Mouse (Mus musculus) central nervous system, embryonic 14 days (tissue): ENCODE results near the gene Vmn1r179. TPM values are rescaled to one million over a fixed set of nuclear protein-coding genes. Genes with fewer than 3 reads are reported as not detected.

Experiments
- polyA plus RNA-seq: library from polyadenylated mRNA; depleted of rRNA; stranded (reverse); fragments of >200 nt; gene quantifications from 2 replicates; pipeline ENCODE4 v1.2.3, GENCODE M21; 2012; rRNA removed

Gene Vmn1r179
- not detected in 2 replicates for polyA plus RNA-seq

GRCm38 (mm10) chr7:23926678-23927077 is at the start of gene Vmn1r179:
Vmn1r179 (plus strand) TSS chr7:23926978.

GRCm38 (mm10) chr7:23891709-23892108 is 35.1 kb upstream of the Vmn1r179 start, which contains the start of gene Vmn1r178:
Vmn1r178 (plus strand) TSS chr7:23892009.

DNA sequence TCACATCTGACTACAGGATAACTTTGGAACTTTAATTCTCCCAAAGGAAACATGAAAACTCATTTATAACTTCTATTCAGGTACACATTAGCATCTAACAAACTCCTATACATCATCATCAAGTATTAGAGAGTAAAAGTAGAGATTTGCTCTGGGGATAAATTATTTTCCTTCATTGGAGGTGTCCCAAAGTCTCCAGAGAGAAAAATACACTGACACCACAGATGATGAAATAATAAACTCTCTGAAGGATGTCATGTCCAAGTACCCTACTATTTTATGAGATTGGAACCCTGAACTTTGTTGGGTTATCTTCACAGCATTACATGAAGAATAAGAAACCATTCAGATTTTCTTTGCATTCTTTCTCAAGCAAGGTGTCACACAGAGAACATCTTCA is 23.6 kb downstream of the Vmn1r179 start, which contains the start of gene Vmn1r180:
Gene Vmn1r180 (plus strand): TSS at position 301 of the 400 bp plus-strand sequence.

DNA sequence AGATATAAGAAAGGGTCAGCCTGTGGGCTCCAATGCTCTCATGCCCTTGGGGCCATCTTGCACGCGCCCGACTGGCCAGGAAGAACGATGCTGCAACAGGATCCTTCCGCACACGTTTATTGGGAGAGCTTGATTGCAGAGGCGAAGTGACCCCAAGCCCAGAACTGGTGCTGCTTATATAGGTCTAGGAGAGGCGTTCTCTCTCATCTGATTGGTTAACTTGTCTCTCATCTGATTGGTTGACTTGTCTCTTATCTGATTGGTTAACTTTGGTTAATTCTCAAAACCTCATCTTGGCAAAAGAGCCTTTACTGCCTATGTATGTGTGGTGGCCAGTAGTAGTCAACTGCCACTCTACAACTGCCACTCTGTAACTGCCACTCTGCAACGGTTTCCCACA is 47.5 kb downstream of the Vmn1r179 start, which contains the start of gene Vmn1r181:
Gene Vmn1r181 (plus strand): TSS at position 301 of the 400 bp plus-strand sequence.

Other genes with a start within 250 kb of the Vmn1r179 start
- not detected in 2 replicates for gene Vmn1r173, start 226.3 kb upstream of the Vmn1r179 start, polyA plus RNA-seq
- gene Vmn1r174, start 174.7 kb upstream of the Vmn1r179 start, polyA plus RNA-seq, result not detected in 2 replicates
- gene Vmn1r175, start 116.3 kb upstream of the Vmn1r179 start, polyA plus RNA-seq, result not detected in 2 replicates
- gene Vmn1r176, start 89.6 kb upstream of the Vmn1r179 start, polyA plus RNA-seq, result not detected in 2 replicates
- gene Vmn1r177, start 60.5 kb upstream of the Vmn1r179 start, polyA plus RNA-seq, result not detected in 2 replicates
- gene Vmn1r178, start 35.0 kb upstream of the Vmn1r179 start, polyA plus RNA-seq, result not detected in 2 replicates
- not detected in 2 replicates for gene Vmn1r180, start 23.7 kb downstream of the Vmn1r179 start, polyA plus RNA-seq
- gene Vmn1r181, start 47.6 kb downstream of the Vmn1r179 start, polyA plus RNA-seq, result not detected in 2 replicates
- not detected in 2 replicates for gene V1rd19, start 74.7 kb downstream of the Vmn1r179 start, polyA plus RNA-seq
- not detected in 2 replicates for gene Vmn1r183, start 126.3 kb downstream of the Vmn1r179 start, polyA plus RNA-seq
- gene Zfp180, start 154.9 kb downstream of the Vmn1r179 start, polyA plus RNA-seq, result 33.7 and 35.4 TPM in 2 replicates
- 6.0 and 6.2 TPM in 2 replicates for gene Zfp112, start 185.3 kb downstream of the Vmn1r179 start, polyA plus RNA-seq
- gene Zfp235, start 207.2 kb downstream of the Vmn1r179 start, polyA plus RNA-seq, result 16.7 and 17.2 TPM in 2 replicates
- 2.2 and 2.5 TPM in 2 replicates for gene Zfp114, start 248.1 kb downstream of the Vmn1r179 start, polyA plus RNA-seq